7 mouse cellular contexts compared by ENCODE assay signal in genomic region chr6:136913384-136914126, GRCm38 (mm10). TPM values are rescaled to one million over a fixed set of nuclear protein-coding genes. Genes with fewer than 3 reads are reported as not detected.
DNase-seq lines count a peak whose midpoint lies in the region; ATAC-seq and TF ChIP-seq lines count a peak whose summit lies in the region.

No protein-coding gene starts in this region.

- H3K4me3 ChIP-seq in embryonic facial prominence, embryonic 13.5 days: peak overlapping the region; percentile 29
- peak overlapping the region; percentile 16 for H3K4me3 ChIP-seq in hindbrain, postnatal 0 days (ENCODE audit: low read length)
- H3K4me3 ChIP-seq in liver, embryonic 15.5 days (replicated peaks): no peak overlapping the region

- peak overlapping the region; percentile 28; the same call in 1 of the 2 replicates for H3K9ac ChIP-seq in embryonic facial prominence, embryonic 13.5 days
- H3K9ac ChIP-seq in hindbrain, postnatal 0 days (replicated peaks; ENCODE audit: low read length): 0 out of 2 replicates have a peak overlapping the region, but pooled peaks have one; percentile 9
- H3K9ac ChIP-seq in liver, embryonic 15.5 days: no peak overlapping the region

- no peak for TF ChIP-seq CTCF in hindbrain, postnatal 0 days (IDR thresholded peaks at IDR 0.05; ENCODE audit: low read depth)

- 5% methylated on average over 18 of the region's 18 CpGs for WGBS in embryonic facial prominence, embryonic 13.5 days
- 15% methylated on average over 18 of the region's 18 CpGs for WGBS in hindbrain, postnatal 0 days
- WGBS in liver, embryonic 15.5 days (ENCODE audit: insufficient replicate concordance): 23% methylated on average over 18 of the region's 18 CpGs

- intact Hi-C loops in left cerebral cortex, postnatal 10 days (cut with DNase I): no loop called here

- peak; percentile 28 for DNase-seq in gastrocnemius, postnatal 10 days
- DNase-seq in hindbrain, postnatal 0 days (ENCODE audit: low spot score): peak; percentile 30
- peak; percentile 9 for DNase-seq in retina, adult 2 months (ENCODE audit: low read depth, low spot score)
- DNase-seq in left cerebral cortex, adult 8-10 months (ENCODE audit: low spot score in 2 of 2): no peak
- DNase-seq in left cerebral cortex, postnatal 10 days (ENCODE audit: extremely low spot score in 1 of 2, low spot score in 2 of 2): no peak

- H3K4me2 ChIP-seq in embryonic facial prominence, embryonic 13.5 days: peak overlapping the region; percentile 56
- H3K4me2 ChIP-seq in hindbrain, postnatal 0 days (ENCODE audit: low read depth, low read length): peak overlapping the region; percentile 51
- H3K4me2 ChIP-seq in liver, embryonic 15.5 days: peak overlapping the region; percentile 39; the same call in 1 of the 2 replicates

- peak; percentile 52; the same call in 1 of the 2 replicates for ATAC-seq in embryonic facial prominence, embryonic 13.5 days (ENCODE audit: insufficient number of reproducible peaks, insufficient read depth, low FRiP score, low TSS enrichment, low read depth)
- ATAC-seq in hindbrain, postnatal 0 days: peak; percentile 71
- ATAC-seq in liver, embryonic 15.5 days (ENCODE audit: insufficient read depth): no peak

- H3K27ac ChIP-seq in embryonic facial prominence, embryonic 13.5 days: peak overlapping the region; percentile 84
- no peak overlapping the region for H3K27ac ChIP-seq in hindbrain, postnatal 0 days
- no peak overlapping the region for H3K27ac ChIP-seq in liver, embryonic 15.5 days (replicated peaks)

- no peaks in the 10 kb centered on the region for H3K36me3 ChIP-seq in embryonic facial prominence, embryonic 13.5 days
- H3K36me3 ChIP-seq in hindbrain, postnatal 0 days (ENCODE audit: insufficient read depth, low read length): no peaks in the 10 kb centered on the region
- no peaks in the 10 kb centered on the region for H3K36me3 ChIP-seq in liver, embryonic 15.5 days (replicated peaks)

- H3K9me3 ChIP-seq in embryonic facial prominence, embryonic 13.5 days: no peaks in the 10 kb centered on the region
- H3K9me3 ChIP-seq in hindbrain, postnatal 0 days (ENCODE audit: low read length): no peaks in the 10 kb centered on the region
- H3K9me3 ChIP-seq in liver, embryonic 15.5 days (replicated peaks): no peaks in the 10 kb centered on the region

- no peaks in the 10 kb centered on the region for H3K27me3 ChIP-seq in embryonic facial prominence, embryonic 13.5 days
- no peaks in the 10 kb centered on the region for H3K27me3 ChIP-seq in hindbrain, postnatal 0 days (ENCODE audit: insufficient read depth, low read length)
- peaks cover 4% of the 10 kb centered on the region; the same call in 1 of the 2 replicates for H3K27me3 ChIP-seq in liver, embryonic 15.5 days

- H3K4me1 ChIP-seq in embryonic facial prominence, embryonic 13.5 days: peaks cover 38% of the 10 kb centered on the region
- H3K4me1 ChIP-seq in hindbrain, postnatal 0 days (ENCODE audit: insufficient read depth, low read length): no peaks in the 10 kb centered on the region
- peaks cover 6% of the 10 kb centered on the region; the same call in 1 of the 2 replicates for H3K4me1 ChIP-seq in liver, embryonic 15.5 days (replicated peaks)

RNA-seq across cellular contexts. Expression of gene Erp27, which starts 8.4 kb away (rescaled TPM):
- polyA plus RNA-seq in embryonic facial prominence, embryonic 13.5 days (2015; fragmentation: Nextera tagmentation; extraction: Ambion mirVana): 0.30 TPM in 1 of 2 replicates, not detected in the other
- total RNA-seq in gastrocnemius, postnatal 10 days (2021): under 1 TPM; 0.21 to 0.29 TPM
- total RNA-seq in hindbrain, postnatal 0 days (2014; rRNA removed): not detected in 2 replicates
- polyA plus RNA-seq in hindbrain, postnatal 0 days (2015; fragmentation: Nextera tagmentation; extraction: Ambion mirVana): not detected in 2 replicates
- polyA plus RNA-seq in liver, embryonic 15.5 days (2015; fragmentation: Nextera tagmentation; extraction: Ambion mirVana): 0.28 and 0.74 TPM in 2 replicates
- not detected for total RNA-seq in left cerebral cortex, adult 8-10 months (2022)
- under 1 TPM in 1 of 2 experiments, not detected in 1; 0.69 TPM for total RNA-seq in left cerebral cortex, postnatal 10 days (2021)

RNA-seq across cellular contexts. Expression of gene Pde6h, which starts 10.1 kb away (rescaled TPM):
- 0.30 TPM in 1 of 2 replicates, not detected in the other for polyA plus RNA-seq in embryonic facial prominence, embryonic 13.5 days (2015; fragmentation: Nextera tagmentation; extraction: Ambion mirVana)
- total RNA-seq in gastrocnemius, postnatal 10 days (2021): not detected
- total RNA-seq in hindbrain, postnatal 0 days (2014; rRNA removed): not detected in 2 replicates
- 0.76 and 1.3 TPM in 2 replicates for polyA plus RNA-seq in hindbrain, postnatal 0 days (2015; fragmentation: Nextera tagmentation; extraction: Ambion mirVana)
- not detected in 2 replicates for polyA plus RNA-seq in liver, embryonic 15.5 days (2015; fragmentation: Nextera tagmentation; extraction: Ambion mirVana)
- total RNA-seq in left cerebral cortex, adult 8-10 months (2022): 1 to 10 TPM in 2 of 4 experiments, under 1 TPM in 2; 0.44 to 3.0 (median 1.1) TPM
- 1 to 10 TPM in 1 of 2 experiments, under 1 TPM in 1; 0.18 to 1.2 TPM for total RNA-seq in left cerebral cortex, postnatal 10 days (2021)

RNA-seq across cellular contexts. Expression of gene Arhgdib, which starts 28.1 kb away (rescaled TPM):
- polyA plus RNA-seq in embryonic facial prominence, embryonic 13.5 days (2015; fragmentation: Nextera tagmentation; extraction: Ambion mirVana): 85.4 and 93.8 TPM in 2 replicates
- total RNA-seq in gastrocnemius, postnatal 10 days (2021): 10 to 100 TPM; 17.9 to 23.9 TPM
- total RNA-seq in hindbrain, postnatal 0 days (2014; rRNA removed): 7.2 and 12.8 TPM in 2 replicates
- polyA plus RNA-seq in hindbrain, postnatal 0 days (2015; fragmentation: Nextera tagmentation; extraction: Ambion mirVana): 17.3 and 18.8 TPM in 2 replicates
- 162 and 172 TPM in 2 replicates for polyA plus RNA-seq in liver, embryonic 15.5 days (2015; fragmentation: Nextera tagmentation; extraction: Ambion mirVana)
- 10 to 100 TPM; 16.0 to 24.1 (median 19.6) TPM for total RNA-seq in left cerebral cortex, adult 8-10 months (2022)
- total RNA-seq in left cerebral cortex, postnatal 10 days (2021): 10 to 100 TPM; 24.0 to 30.7 TPM

RNA-seq across cellular contexts. Expression of gene Mgp, which starts 37.9 kb away (rescaled TPM):
- polyA plus RNA-seq in embryonic facial prominence, embryonic 13.5 days (2015; fragmentation: Nextera tagmentation; extraction: Ambion mirVana): 101 and 192 TPM in 2 replicates
- total RNA-seq in gastrocnemius, postnatal 10 days (2021): 100 to 1,000 TPM; 112 to 171 TPM
- total RNA-seq in hindbrain, postnatal 0 days (2014; rRNA removed): 23.6 and 34.6 TPM in 2 replicates
- 74.4 and 81.8 TPM in 2 replicates for polyA plus RNA-seq in hindbrain, postnatal 0 days (2015; fragmentation: Nextera tagmentation; extraction: Ambion mirVana)
- 3.3 and 6.3 TPM in 2 replicates for polyA plus RNA-seq in liver, embryonic 15.5 days (2015; fragmentation: Nextera tagmentation; extraction: Ambion mirVana)
- 10 to 100 TPM; 34.0 to 50.1 (median 47.6) TPM for total RNA-seq in left cerebral cortex, adult 8-10 months (2022)
- total RNA-seq in left cerebral cortex, postnatal 10 days (2021): 10 to 100 TPM; 23.7 to 31.2 TPM

RNA-seq across cellular contexts. Expression of gene Art4, which starts 56.0 kb away (rescaled TPM):
- polyA plus RNA-seq in embryonic facial prominence, embryonic 13.5 days (2015; fragmentation: Nextera tagmentation; extraction: Ambion mirVana): 2.8 and 3.1 TPM in 2 replicates
- total RNA-seq in gastrocnemius, postnatal 10 days (2021): under 1 TPM; 0.72 to 0.75 TPM
- 0.37 and 0.43 TPM in 2 replicates for total RNA-seq in hindbrain, postnatal 0 days (2014; rRNA removed)
- polyA plus RNA-seq in hindbrain, postnatal 0 days (2015; fragmentation: Nextera tagmentation; extraction: Ambion mirVana): 0.25 and 0.34 TPM in 2 replicates
- 30.0 TPM in 2 replicates for polyA plus RNA-seq in liver, embryonic 15.5 days (2015; fragmentation: Nextera tagmentation; extraction: Ambion mirVana)
- total RNA-seq in left cerebral cortex, adult 8-10 months (2022): not detected
- under 1 TPM in 1 of 2 experiments, not detected in 1; 0.14 TPM for total RNA-seq in left cerebral cortex, postnatal 10 days (2021)

Comparison
In these comparisons a context has a peak if more than half of its experiments do, and no peak if none do; other contexts are left out.
1. DNase-seq: peak in gastrocnemius, postnatal 10 days (single experiment), hindbrain, postnatal 0 days (single experiment) and retina, adult 2 months (single experiment); none in left cerebral cortex, adult 8-10 months (0 of 2) and left cerebral cortex, postnatal 10 days (0 of 2).
2. Peak in every context shown above with its lines, with median percentiles within 50 percentile points of each other: H3K4me2 ChIP-seq.